Mouse (Mus musculus) limb, embryonic 10.5 days (tissue): Measurements from ENCODE around the gene Palmd. TPM values are rescaled to one million over a fixed set of nuclear protein-coding genes. Genes with fewer than 3 reads are reported as not detected.

Source experiments
- DNase-seq: peaks from one replicate; pipeline ENCODE4 v3.0.0-alpha.2; 2017; ENCODE audit warnings: low spot score
- H3K27ac ChIP-seq: fragments of 300-500 bp; sonication (generic); 2 replicates; pipeline ENCODE4 v1.5.1; 2016; ENCODE audit warnings: mild to moderate bottlenecking
- H3K27me3 ChIP-seq: fragments of 300-500 bp; sonication (generic); 2 replicates; pipeline ENCODE4 v1.6.1; 2016; ENCODE audit warnings: low read depth, mild to moderate bottlenecking; ENCODE audit not compliant: poor library complexity, severe bottlenecking
- H3K36me3 ChIP-seq: fragments of 300-500 bp; sonication (generic); 2 replicates; pipeline ENCODE4 v1.6.1; 2016; ENCODE audit warnings: mild to moderate bottlenecking, moderate library complexity
- H3K4me1 ChIP-seq: fragments of 300-500 bp; sonication (generic); 2 replicates; pipeline ENCODE4 v1.6.1; 2016
- H3K4me3 ChIP-seq: fragments of 300-500 bp; sonication (generic); 2 replicates; pipeline ENCODE4 v1.5.1; 2016; ENCODE audit warnings: mild to moderate bottlenecking, moderate library complexity
- H3K9me3 ChIP-seq: fragments of 300-500 bp; sonication (generic); replicated peaks from 2 replicates; pipeline ENCODE4 v1.6.1; 2016; ENCODE audit warnings: mild to moderate bottlenecking
- WGBS: fragments of 180-500 bp; shearing (Covaris S2); methylation state at CpG from one replicate; pipeline ENCODE4 v1.1.7; 2016; 5-methylcytosine and 5-hydroxymethylcytosine counted together
- polyA plus RNA-seq: library from polyadenylated mRNA; unstranded; fragments of >200 nt; fragmentation: Nextera tagmentation; extraction: Ambion mirVana; gene quantifications from 2 replicates; pipeline ENCODE4 v1.2.1, GENCODE M21; 2016

Palmd gene
- polyA plus RNA-seq = 0.43 and 1.5 TPM in 2 replicates

DNA sequence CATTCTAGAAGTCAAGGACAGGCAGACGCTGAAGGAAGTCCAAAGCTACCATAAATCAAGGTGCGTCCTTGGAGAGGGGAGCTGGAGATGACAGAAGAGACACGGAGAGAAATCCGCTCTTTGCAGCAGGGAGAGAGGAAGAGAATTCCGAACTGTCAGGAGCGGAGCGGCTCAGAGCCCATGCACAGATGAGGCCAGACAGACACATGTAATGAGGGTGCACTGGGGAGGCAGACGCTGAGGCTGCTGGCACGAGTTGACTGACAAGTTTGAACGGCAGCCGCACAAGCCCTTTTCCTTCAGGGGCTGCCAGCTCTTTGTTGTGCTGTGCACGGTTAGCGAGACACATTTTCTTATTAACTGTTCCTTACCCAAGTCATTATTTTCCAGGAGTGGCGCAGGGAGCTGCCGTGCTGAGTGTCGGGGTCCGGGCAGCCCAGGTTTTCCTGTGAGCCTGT lies at the start of gene Palmd:
Gene Palmd, minus strand, starts transcription at position 448 of the 458 bp plus-strand sequence.
- H3K9me3 ChIP-seq = no peaks in the 10 kb centered on the region
- peaks cover 8% of the 10 kb centered on the region for H3K4me1 ChIP-seq
- WGBS = 12% methylated on average over 17 of the region's 17 CpGs
- peak within 1 kb of the TSS; percentile 49 for H3K4me3 ChIP-seq
- peak within 1 kb of the TSS; percentile 68; the same call in 1 of the 2 replicates for H3K27ac ChIP-seq
- DNase-seq = peak; percentile 57
- no peaks in the 10 kb centered on the region for H3K36me3 ChIP-seq
- no peaks in the 10 kb centered on the region for H3K27me3 ChIP-seq

DNA sequence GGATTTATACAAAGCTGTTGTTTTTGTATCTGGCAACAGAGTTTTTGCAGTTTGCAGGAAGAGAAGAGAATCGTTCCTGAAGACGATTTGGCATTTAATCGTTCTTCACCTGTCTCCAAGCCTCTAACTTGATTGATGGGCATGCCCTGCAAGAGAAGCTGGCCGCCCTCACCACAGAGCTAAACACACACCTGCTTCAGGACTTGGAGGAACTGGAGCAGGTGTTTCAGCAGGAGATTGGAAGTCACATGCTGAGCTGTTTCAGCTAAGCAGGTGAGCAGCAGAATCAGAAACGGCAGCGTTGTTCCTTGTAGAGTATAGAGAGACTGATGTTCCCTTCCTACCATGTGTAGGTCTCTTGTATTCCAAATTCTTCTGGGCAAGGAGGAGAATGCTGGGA lies 41.4 kb upstream of the Palmd start:
- H3K27ac ChIP-seq = no peak overlapping the region
- no peaks in the 10 kb centered on the region for H3K27me3 ChIP-seq
- DNase-seq = no peak
- no peaks in the 10 kb centered on the region for H3K4me1 ChIP-seq
- H3K9me3 ChIP-seq = no peaks in the 10 kb centered on the region
- WGBS = 78% methylated on average over 6 of the region's 6 CpGs
- no peaks in the 10 kb centered on the region for H3K36me3 ChIP-seq
- no peak overlapping the region for H3K4me3 ChIP-seq

DNA sequence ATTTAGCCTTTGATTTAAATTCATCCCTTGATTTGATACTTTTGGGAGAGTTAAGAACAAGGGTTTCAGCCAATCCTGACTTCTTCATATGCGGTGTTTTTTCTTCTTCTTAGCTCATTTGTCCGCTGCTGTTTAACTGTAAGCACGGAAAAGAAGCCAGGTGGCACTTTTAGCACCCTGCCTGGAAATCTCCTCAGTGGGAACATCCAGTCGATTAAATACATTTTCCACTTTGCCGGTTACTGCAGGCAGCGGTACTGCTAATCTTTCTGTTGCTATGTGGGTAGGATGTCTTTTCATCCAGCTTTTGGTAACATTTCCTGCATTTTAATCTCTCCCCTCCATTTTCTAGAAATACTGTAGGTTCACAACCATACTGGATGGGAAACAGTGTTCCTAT lies 38.6 kb upstream of the Palmd start:
- Histone ChIP-seq H3K27me3 (no peaks in the 10 kb centered on the region), H3K27ac (no peak overlapping the region), H3K4me3 (no peak overlapping the region), H3K4me1 (no peaks in the 10 kb centered on the region), H3K9me3 (no peaks in the 10 kb centered on the region), H3K36me3 (no peaks in the 10 kb centered on the region)
- no peak for DNase-seq
- 87% methylated on average over 6 of the region's 6 CpGs for WGBS

DNA sequence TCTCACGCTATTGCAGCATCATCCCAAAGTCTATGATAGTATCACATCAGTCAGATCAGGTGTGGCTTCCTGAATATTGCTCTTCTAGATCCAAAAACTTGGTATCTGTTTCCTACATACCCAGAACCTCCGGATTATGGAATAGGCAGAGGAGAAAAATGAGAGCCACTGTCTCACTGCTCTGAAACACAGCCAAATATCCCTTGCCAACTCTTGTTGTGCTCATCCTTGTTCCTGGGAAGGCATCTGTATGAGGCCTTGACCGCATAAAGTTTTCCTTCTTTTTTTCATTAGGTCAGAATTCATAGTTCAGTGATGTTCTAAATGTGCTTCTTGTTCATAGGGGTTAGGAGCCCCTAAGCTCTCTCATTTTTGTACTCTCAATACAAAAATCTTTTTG lies 37.8 kb upstream of the Palmd start:
- Histone ChIP-seq H3K27ac (no peak overlapping the region), H3K4me3 (no peak overlapping the region), H3K4me1 (no peaks in the 10 kb centered on the region), H3K36me3 (no peaks in the 10 kb centered on the region), H3K27me3 (no peaks in the 10 kb centered on the region), H3K9me3 (no peaks in the 10 kb centered on the region)
- DNase-seq = no peak
- WGBS = 89% methylated on average over 3 of the region's 3 CpGs

DNA sequence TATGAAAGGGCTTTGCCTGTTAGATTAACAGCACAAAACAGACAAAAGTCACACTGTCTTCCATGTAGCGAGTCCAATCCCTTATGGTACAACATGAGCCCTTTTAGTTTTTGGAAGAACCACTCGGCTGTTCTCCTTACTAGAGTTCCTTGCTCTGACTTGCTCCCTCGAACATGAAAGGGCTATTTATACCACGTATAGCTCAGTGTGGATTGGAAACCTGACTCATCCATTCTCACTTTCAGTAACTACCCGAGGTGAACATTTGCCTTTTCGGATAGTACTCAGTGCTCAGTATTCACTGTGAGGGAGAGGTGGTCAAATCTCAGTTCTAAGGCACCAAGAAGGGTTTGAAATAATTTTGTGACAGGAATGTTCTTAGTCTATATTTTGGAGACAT lies 34.6 kb upstream of the Palmd start:
- no peaks in the 10 kb centered on the region for H3K4me1 ChIP-seq
- H3K27me3 ChIP-seq = no peaks in the 10 kb centered on the region
- no peak overlapping the region for H3K27ac ChIP-seq
- no peak for DNase-seq
- WGBS = 80% methylated on average over 6 of the region's 6 CpGs
- no peaks in the 10 kb centered on the region for H3K9me3 ChIP-seq
- H3K4me3 ChIP-seq = no peak overlapping the region
- no peaks in the 10 kb centered on the region for H3K36me3 ChIP-seq

DNA sequence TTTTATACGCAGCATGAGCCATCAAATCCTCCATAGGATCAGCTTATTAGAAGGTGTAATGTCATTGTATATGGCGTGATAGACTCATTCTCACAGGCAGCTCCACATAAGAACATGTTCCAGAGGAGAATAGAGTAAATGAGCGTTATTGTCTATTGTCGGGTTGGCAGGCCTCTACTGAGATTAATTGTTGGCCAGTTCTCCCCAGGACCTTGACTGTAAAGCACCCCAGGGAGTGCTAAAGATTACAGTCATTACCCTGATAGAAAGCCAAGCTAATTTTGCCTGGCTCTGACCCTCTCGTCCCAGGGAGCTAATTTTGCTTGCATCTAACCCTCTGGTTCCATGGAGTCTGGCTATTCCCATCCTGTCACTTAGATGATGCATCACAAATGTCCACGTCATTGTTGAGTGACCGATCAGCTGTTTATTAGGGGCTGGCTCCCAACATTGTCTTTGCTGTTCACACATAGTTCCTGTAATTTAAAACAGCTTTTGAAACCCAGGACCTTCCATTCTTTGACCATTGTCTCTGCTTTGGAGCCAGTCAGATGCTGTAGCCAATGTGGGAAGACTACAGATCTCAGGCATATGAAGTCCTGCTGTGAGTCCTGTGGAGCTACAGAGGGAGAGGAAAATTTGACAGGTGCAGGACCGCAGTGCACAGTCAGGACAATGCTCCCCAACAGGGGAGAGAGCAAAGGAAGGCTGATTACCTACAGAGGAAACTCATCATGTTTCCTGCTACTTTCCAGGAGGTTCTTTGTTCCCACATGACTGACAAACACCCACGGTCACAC lies 33.1 kb upstream of the Palmd start:
- WGBS = 73% methylated on average over 9 of the region's 9 CpGs
- no peaks in the 10 kb centered on the region for H3K4me1 ChIP-seq
- no peak overlapping the region for H3K27ac ChIP-seq
- no peaks in the 10 kb centered on the region for H3K36me3 ChIP-seq
- H3K4me3 ChIP-seq = no peak overlapping the region
- H3K9me3 ChIP-seq = no peaks in the 10 kb centered on the region
- no peaks in the 10 kb centered on the region for H3K27me3 ChIP-seq
- DNase-seq = no peak

DNA sequence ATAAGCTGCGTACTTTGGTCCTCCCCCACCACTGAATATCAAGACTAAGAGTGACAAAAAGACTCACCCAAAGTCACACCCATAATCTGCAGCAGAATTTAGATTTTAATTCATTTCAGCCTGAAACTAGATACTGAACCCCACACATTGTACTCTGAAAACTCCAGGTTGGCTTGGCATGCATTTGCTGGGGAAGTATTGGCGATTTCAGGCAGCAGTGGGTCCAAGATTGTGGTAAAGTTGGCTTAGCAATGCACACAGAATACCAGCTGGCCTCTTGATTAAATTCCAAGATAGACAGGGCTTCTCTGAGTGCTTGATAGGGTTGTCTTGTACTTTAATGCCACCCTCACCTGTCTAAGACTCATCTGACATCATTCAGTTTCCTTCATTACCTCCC lies 24.2 kb upstream of the Palmd start:
- H3K27me3 ChIP-seq = no peaks in the 10 kb centered on the region
- 73% methylated on average over 2 of the region's 2 CpGs for WGBS
- no peaks in the 10 kb centered on the region for H3K36me3 ChIP-seq
- no peak for DNase-seq
- no peaks in the 10 kb centered on the region for H3K9me3 ChIP-seq
- H3K27ac ChIP-seq = no peak overlapping the region
- H3K4me1 ChIP-seq = no peaks in the 10 kb centered on the region
- H3K4me3 ChIP-seq = no peak overlapping the region

DNA sequence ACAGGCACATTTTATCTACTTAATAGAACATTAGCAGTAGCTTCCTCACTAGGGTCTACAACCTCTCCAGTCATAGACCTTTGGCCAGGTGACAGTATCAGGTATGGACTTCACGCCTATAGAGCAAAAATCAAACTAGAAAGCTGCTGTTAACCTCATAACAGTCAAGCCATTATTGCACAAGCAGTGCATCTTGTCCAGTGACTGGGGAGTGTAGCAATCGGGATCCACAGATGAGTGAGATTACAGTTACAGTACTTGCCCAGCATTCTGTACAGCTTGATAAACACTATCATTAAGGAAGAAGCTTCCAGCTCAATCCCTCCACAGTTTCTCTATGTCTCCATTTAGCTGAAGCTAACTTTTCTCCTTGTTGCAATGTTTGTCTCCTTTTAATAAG lies 22.4 kb upstream of the Palmd start:
- no peaks in the 10 kb centered on the region for H3K27me3 ChIP-seq
- H3K36me3 ChIP-seq = no peaks in the 10 kb centered on the region
- H3K4me3 ChIP-seq = no peak overlapping the region
- DNase-seq = no peak
- H3K27ac ChIP-seq = no peak overlapping the region
- no peaks in the 10 kb centered on the region for H3K4me1 ChIP-seq
- no peaks in the 10 kb centered on the region for H3K9me3 ChIP-seq
- WGBS = 89% methylated on average over 2 of the region's 2 CpGs

DNA sequence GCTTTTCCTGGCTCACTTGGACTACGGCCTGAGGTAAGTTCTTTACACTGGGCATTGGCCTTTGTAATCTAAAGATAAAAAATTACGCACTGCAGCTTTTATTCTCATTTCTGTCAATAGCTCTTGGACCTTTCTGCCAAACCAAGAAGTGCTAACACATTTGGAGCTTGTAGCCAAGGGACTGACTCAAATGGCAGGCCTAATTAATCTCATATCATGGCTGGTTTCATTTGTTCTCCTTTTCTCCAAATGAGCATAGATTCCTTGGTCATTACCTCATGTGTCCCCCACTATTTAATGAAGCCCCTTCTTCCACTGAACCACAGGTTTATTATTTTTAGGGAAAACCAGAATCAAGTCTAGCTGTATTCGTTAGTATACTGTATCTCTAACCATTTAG lies 19.4 kb upstream of the Palmd start:
- H3K4me1 ChIP-seq = no peaks in the 10 kb centered on the region
- WGBS = 93% methylated on average over 3 of the region's 3 CpGs

DNA sequence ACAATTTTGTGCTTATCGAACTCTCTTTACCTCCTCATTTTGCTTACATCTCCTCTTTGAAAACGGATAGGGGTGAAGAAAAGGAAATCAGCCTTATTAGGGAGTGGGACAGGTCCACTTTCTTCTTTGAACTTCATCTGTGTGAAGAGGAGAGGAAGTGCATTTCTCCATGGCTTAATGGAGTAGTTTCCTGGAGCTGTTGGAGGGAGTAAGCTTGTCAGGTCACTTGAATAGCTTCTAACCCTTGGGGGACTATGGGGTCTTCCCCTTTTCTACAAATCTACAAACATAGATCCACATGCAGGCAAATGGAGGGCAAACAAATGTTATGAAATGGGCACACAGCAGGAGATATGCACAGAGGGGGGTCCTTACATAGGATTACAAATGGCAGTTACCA lies 17.7 kb upstream of the Palmd start:
- no peaks in the 10 kb centered on the region for H3K4me1 ChIP-seq
- H3K36me3 ChIP-seq = no peaks in the 10 kb centered on the region
- H3K9me3 ChIP-seq = no peaks in the 10 kb centered on the region
- WGBS = 60% methylated on average over 2 of the region's 2 CpGs
- no peaks in the 10 kb centered on the region for H3K27me3 ChIP-seq
- no peak overlapping the region for H3K27ac ChIP-seq
- H3K4me3 ChIP-seq = no peak overlapping the region
- DNase-seq = no peak

More for the DNA sequence above, 19.4 kb upstream of the Palmd start:
- Histone ChIP-seq H3K27me3 (no peaks in the 10 kb centered on the region), H3K4me3 (no peak overlapping the region), H3K9me3 (no peaks in the 10 kb centered on the region), H3K27ac (no peak overlapping the region), H3K36me3 (no peaks in the 10 kb centered on the region)
- DNase-seq = no peak

DNA sequence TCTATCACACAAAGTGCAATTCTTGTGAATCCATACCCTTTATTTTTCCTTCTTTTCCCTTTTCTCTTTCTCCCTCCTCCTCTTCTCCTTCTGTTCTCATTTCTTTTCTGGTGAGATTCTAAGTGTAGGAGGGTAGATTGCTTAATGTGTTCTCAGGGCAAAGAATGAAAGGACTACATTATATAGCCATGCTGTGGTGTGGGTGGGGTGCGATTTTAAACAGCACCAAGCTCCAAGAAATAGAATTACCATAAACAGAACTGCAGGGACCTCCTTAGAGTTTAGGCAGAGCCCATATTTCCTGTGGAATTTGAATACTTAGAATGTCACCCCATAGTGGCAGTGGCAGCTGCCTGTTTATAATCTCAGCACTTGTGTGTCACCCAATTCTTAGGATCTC lies 17.0 kb upstream of the Palmd start:
- H3K36me3 ChIP-seq = no peaks in the 10 kb centered on the region
- no peak overlapping the region for H3K4me3 ChIP-seq
- H3K4me1 ChIP-seq = no peaks in the 10 kb centered on the region
- no peak for DNase-seq
- 85% methylated on average over 1 of the region's 1 CpGs for WGBS
- no peaks in the 10 kb centered on the region for H3K27me3 ChIP-seq
- no peak overlapping the region for H3K27ac ChIP-seq
- H3K9me3 ChIP-seq = no peaks in the 10 kb centered on the region

DNA sequence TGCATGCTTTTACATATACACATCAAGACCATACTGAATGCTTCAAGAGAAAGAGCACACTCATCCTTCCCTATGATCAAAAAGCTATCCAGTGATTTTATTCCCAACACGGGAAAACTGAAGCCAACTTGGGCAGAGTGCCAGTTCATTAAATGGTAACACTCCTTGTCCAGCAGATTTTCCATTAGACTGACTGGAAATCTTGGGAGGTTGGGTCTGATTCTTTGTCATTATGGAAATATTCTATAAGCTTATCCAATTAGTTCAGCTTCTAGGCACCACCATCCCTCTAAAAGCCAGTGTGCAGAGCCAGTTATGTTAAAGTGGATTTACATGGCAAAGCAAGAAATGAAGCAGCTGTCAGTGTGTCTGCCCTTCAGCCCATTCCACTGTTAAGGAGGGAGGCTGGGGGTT lies 16.3 kb upstream of the Palmd start:
- Histone ChIP-seq H3K27me3 (no peaks in the 10 kb centered on the region), H3K4me3 (no peak overlapping the region), H3K4me1 (no peaks in the 10 kb centered on the region), H3K36me3 (no peaks in the 10 kb centered on the region), H3K9me3 (no peaks in the 10 kb centered on the region), H3K27ac (no peak overlapping the region)
- WGBS = 80% methylated on average over 1 of the region's 1 CpGs
- no peak for DNase-seq

DNA sequence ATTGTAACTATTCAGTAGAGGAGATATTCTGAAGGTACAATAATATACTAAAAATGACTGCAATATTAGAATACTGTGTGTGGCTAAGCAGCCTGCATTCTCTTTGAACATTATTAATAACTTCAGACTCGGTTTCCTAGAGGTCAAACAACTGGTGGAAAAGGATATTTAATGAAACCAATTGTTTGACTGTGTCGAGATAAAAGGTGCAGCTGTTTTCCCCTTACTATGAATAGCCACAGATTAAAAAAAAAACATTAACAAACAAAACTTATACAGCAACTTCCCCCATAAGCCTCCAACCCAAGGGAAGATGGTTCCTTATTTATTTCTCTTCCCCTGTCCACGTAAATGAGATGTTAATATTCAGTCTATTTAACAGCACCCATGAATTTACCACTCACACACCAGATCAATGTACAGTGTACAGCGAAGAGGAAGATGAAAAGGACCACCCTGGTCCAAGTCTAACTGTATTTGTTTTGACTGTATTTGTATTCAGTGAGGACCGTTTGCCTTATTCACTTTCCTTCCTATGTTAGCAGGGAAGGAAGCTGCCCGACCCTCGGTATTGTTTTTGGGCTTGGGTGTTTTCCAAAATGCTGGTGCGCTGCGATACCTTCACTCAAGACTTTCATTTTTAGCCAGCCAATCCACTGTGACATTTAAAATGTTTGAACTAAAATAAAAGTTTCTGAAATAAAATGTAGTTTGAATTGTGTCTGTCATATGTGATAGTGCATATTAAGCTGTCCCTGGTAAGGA lies 13.2 kb upstream of the Palmd start:
- no peaks in the 10 kb centered on the region for H3K9me3 ChIP-seq
- no peaks in the 10 kb centered on the region for H3K4me1 ChIP-seq
- no peaks in the 10 kb centered on the region for H3K36me3 ChIP-seq
- DNase-seq = no peak
- H3K27me3 ChIP-seq = no peaks in the 10 kb centered on the region
- WGBS = 89% methylated on average over 9 of the region's 9 CpGs
- no peak overlapping the region for H3K4me3 ChIP-seq
- H3K27ac ChIP-seq = no peak overlapping the region
